Mouse (Mus musculus) lung, adult 2 months (tissue): ENCODE measurements around the gene Krtap4-16. TPM values are rescaled to one million over a fixed set of nuclear protein-coding genes. Genes with fewer than 3 reads are reported as not detected.

Experiments used
- polyA plus RNA-seq: library from polyadenylated mRNA; depleted of rRNA; stranded (reverse); fragments of >200 nt; gene quantifications from 2 replicates; pipeline ENCODE4 v1.2.3, GENCODE M21; 2012; rRNA removed

The Krtap4-16 gene
- polyA plus RNA-seq, 1 experiment: not detected

Other genes with a start within 250 kb of the Krtap4-16 start
- gene Gm11938, start 248.3 kb downstream of the Krtap4-16 start, polyA plus RNA-seq: not detected in 2 replicates
- gene Gm11937, start 241.4 kb downstream of the Krtap4-16 start, polyA plus RNA-seq: not detected in 2 replicates
- gene Krtap2-4, start 236.8 kb downstream of the Krtap4-16 start, polyA plus RNA-seq: not detected in 2 replicates
- gene Gm11562, start 231.2 kb downstream of the Krtap4-16 start, polyA plus RNA-seq: not detected in 2 replicates
- gene Krtap4-1, start 223.4 kb downstream of the Krtap4-16 start, polyA plus RNA-seq: not detected in 2 replicates
- gene Krtap4-2, start 216.5 kb downstream of the Krtap4-16 start, polyA plus RNA-seq: not detected in 2 replicates
- gene Krtap4-7, start 207.5 kb downstream of the Krtap4-16 start, polyA plus RNA-seq: not detected in 2 replicates
- not detected in 2 replicates for gene Gm11555, start 201.4 kb downstream of the Krtap4-16 start, polyA plus RNA-seq
- gene Gm11563, start 192.6 kb downstream of the Krtap4-16 start, polyA plus RNA-seq: not detected in 2 replicates
- gene Krtap4-6, start 185.6 kb downstream of the Krtap4-16 start, polyA plus RNA-seq: not detected in 2 replicates
- not detected in 2 replicates for gene Gm14190, start 160.9 kb downstream of the Krtap4-16 start, polyA plus RNA-seq
- not detected in 2 replicates for gene Gm14180, start 117.3 kb downstream of the Krtap4-16 start, polyA plus RNA-seq
- not detected in 2 replicates for gene Gm11595, start 78.7 kb downstream of the Krtap4-16 start, polyA plus RNA-seq
- not detected in 2 replicates for gene Krtap4-8, start 70.9 kb downstream of the Krtap4-16 start, polyA plus RNA-seq
- gene Krtap4-9, start 66.4 kb downstream of the Krtap4-16 start, polyA plus RNA-seq: not detected in 2 replicates
- not detected in 2 replicates for gene Gm11596, start 58.1 kb downstream of the Krtap4-16 start, polyA plus RNA-seq
- gene Gm11569, start 52.7 kb downstream of the Krtap4-16 start, polyA plus RNA-seq: not detected in 2 replicates
- not detected in 2 replicates for gene Gm11554, start 47.2 kb downstream of the Krtap4-16 start, polyA plus RNA-seq
- not detected in 2 replicates for gene Krtap4-13, start 41.7 kb downstream of the Krtap4-16 start, polyA plus RNA-seq
- not detected in 2 replicates for gene Gm11564, start 35.9 kb downstream of the Krtap4-16 start, polyA plus RNA-seq
- not detected in 2 replicates for gene 2300003K06Rik, start 13.5 kb downstream of the Krtap4-16 start, polyA plus RNA-seq
- not detected in 2 replicates for gene Gm11568, start 6.3 kb upstream of the Krtap4-16 start, polyA plus RNA-seq
- gene Gm11559, start 12.9 kb upstream of the Krtap4-16 start, polyA plus RNA-seq: not detected in 2 replicates
- not detected in 2 replicates for gene Krtap9-1, start 21.8 kb upstream of the Krtap4-16 start, polyA plus RNA-seq
- 0.19 TPM in 1 of 2 replicates, not detected in the other for gene Gm11567, start 27.6 kb upstream of the Krtap4-16 start, polyA plus RNA-seq
- gene Krtap31-1, start 56.3 kb upstream of the Krtap4-16 start, polyA plus RNA-seq: not detected in 2 replicates
- gene Gm11565, start 63.1 kb upstream of the Krtap4-16 start, polyA plus RNA-seq: not detected in 2 replicates
- gene Krtap31-2, start 84.7 kb upstream of the Krtap4-16 start, polyA plus RNA-seq: not detected in 2 replicates
- gene Krtap9-5, start 96.9 kb upstream of the Krtap4-16 start, polyA plus RNA-seq: not detected in 2 replicates
- gene Krtap29-1, start 127.4 kb upstream of the Krtap4-16 start, polyA plus RNA-seq: not detected in 2 replicates
- not detected in 2 replicates for gene Krtap16-1, start 135.0 kb upstream of the Krtap4-16 start, polyA plus RNA-seq
- 5.5 and 8.8 TPM in 2 replicates for gene Krtap17-1, start 142.4 kb upstream of the Krtap4-16 start, polyA plus RNA-seq
- gene Krt33a, start 164.6 kb upstream of the Krtap4-16 start, polyA plus RNA-seq: not detected in 2 replicates
- not detected in 2 replicates for gene Krt33b, start 178.3 kb upstream of the Krtap4-16 start, polyA plus RNA-seq
- gene Krt34, start 189.9 kb upstream of the Krtap4-16 start, polyA plus RNA-seq: 0.07 TPM in 1 of 2 replicates, not detected in the other
- 0.14 TPM in 1 of 2 replicates, not detected in the other for gene Krt31, start 198.9 kb upstream of the Krtap4-16 start, polyA plus RNA-seq
- gene Krt32, start 236.6 kb upstream of the Krtap4-16 start, polyA plus RNA-seq: 26.6 TPM in 1 of 2 replicates, not detected in the other
- 0.22 TPM in 1 of 2 replicates, not detected in the other for gene Krt35, start 244.6 kb upstream of the Krtap4-16 start, polyA plus RNA-seq